Mouse (Mus musculus) heart, embryonic 10.5 days (tissue): ENCODE data around the gene Ctdnep1. TPM values are rescaled to one million over a fixed set of nuclear protein-coding genes. Genes with fewer than 3 reads are reported as not detected.

Experiments used
- DNase-seq: peaks from one replicate; pipeline ENCODE4 v3.0.0-alpha.2; 2017; ENCODE audit warnings: low spot score
- H3K27ac ChIP-seq: fragments of 300-500 bp; sonication (generic); 2 replicates; pipeline ENCODE4 v1.5.1; 2016; ENCODE audit warnings: mild to moderate bottlenecking
- H3K27me3 ChIP-seq: fragments of 300-500 bp; sonication (generic); 2 replicates; pipeline ENCODE4 v1.6.1; 2016; ENCODE audit warnings: mild to moderate bottlenecking; ENCODE audit not compliant: poor library complexity, insufficient read depth, severe bottlenecking
- H3K36me3 ChIP-seq: fragments of 300-500 bp; sonication (generic); 2 replicates; pipeline ENCODE4 v1.6.1; 2016; ENCODE audit warnings: mild to moderate bottlenecking, moderate library complexity
- H3K4me1 ChIP-seq: fragments of 300-500 bp; sonication (generic); 2 replicates; pipeline ENCODE4 v1.6.1; 2016; ENCODE audit warnings: mild to moderate bottlenecking
- H3K4me3 ChIP-seq: fragments of 300-500 bp; sonication (generic); 2 replicates; pipeline ENCODE4 v1.5.1; 2016; ENCODE audit warnings: mild to moderate bottlenecking, moderate library complexity
- H3K9me3 ChIP-seq: fragments of 300-500 bp; sonication (generic); 2 replicates; pipeline ENCODE4 v1.6.1; 2016; ENCODE audit warnings: mild to moderate bottlenecking, moderate library complexity
- WGBS: fragments of 180-500 bp; shearing (Covaris S2); methylation state at CpG from one replicate; pipeline ENCODE4 v1.1.7; 2016; 5-methylcytosine and 5-hydroxymethylcytosine counted together
- microRNA counts: library from miRNA; unstranded; fragments of <30 nt; microRNA quantifications from one replicate; lab custom pipeline; 2017
- microRNA-seq: library from miRNA; unstranded; fragments of <30 nt; microRNA quantifications from one replicate; pipeline ENCODE4, GENCODE M21; 2017
- polyA plus RNA-seq: library from polyadenylated mRNA; unstranded; fragments of >200 nt; fragmentation: Nextera tagmentation; extraction: Ambion mirVana; gene quantifications from 2 replicates; pipeline ENCODE4 v1.2.1, GENCODE M21; 2016

The Ctdnep1 gene
- polyA plus RNA-seq, 1 experiment from 2014 or later, result 23.8 TPM

- no peaks in the 10 kb centered on the region for H3K9me3 ChIP-seq
- no peaks in the 10 kb centered on the region for H3K4me1 ChIP-seq
- H3K36me3 ChIP-seq, result peaks cover 53% of the 10 kb centered on the region
- H3K4me3 ChIP-seq, result no peak overlapping the region
- H3K27me3 ChIP-seq, result no peaks in the 10 kb centered on the region
- no peak overlapping the region for H3K27ac ChIP-seq
- no peak for DNase-seq
- 73% methylated on average over 7 of the region's 7 CpGs for WGBS
Observed at GRCm38 (mm10) chr11:70038174-70038573, 57.2 kb downstream of the Ctdnep1 start.

- 89% methylated on average over 10 of the region's 10 CpGs for WGBS
- H3K27me3 ChIP-seq, result no peaks in the 10 kb centered on the region
- peaks cover 63% of the 10 kb centered on the region for H3K36me3 ChIP-seq
Observed at GRCm38 (mm10) chr11:70039631-70040030, 58.7 kb downstream of the Ctdnep1 start.

GRCm38 (mm10) chr11:70040184-70040583, 59.2 kb downstream of the Ctdnep1 start:
- H3K4me3 ChIP-seq, result no peak overlapping the region
- peaks cover 66% of the 10 kb centered on the region for H3K36me3 ChIP-seq
- no peak for DNase-seq
- peaks cover 5% of the 10 kb centered on the region for H3K4me1 ChIP-seq
- no peak overlapping the region for H3K27ac ChIP-seq
- H3K9me3 ChIP-seq, result no peaks in the 10 kb centered on the region
- no peaks in the 10 kb centered on the region for H3K27me3 ChIP-seq
- WGBS, result 76% methylated on average over 7 of the region's 7 CpGs

More at GRCm38 (mm10) chr11:70039631-70040030, 58.7 kb downstream of the Ctdnep1 start:
- Histone ChIP-seq H3K4me1 (peaks cover under 1% of the 10 kb centered on the region), H3K4me3 (no peak overlapping the region), H3K9me3 (no peaks in the 10 kb centered on the region), H3K27ac (no peak overlapping the region)
- no peak for DNase-seq

MicroRNAs within 50 kb of the gene (microRNA counts, 519-probe panel; counts per million panel counts)
- microRNA mmu-miR-324-3p (lab: Ali Mortazavi, UCI), result not detected
- 3,195 counts per million, percentile 14 among the panel's probes with 10 or more counts for microRNA mmu-miR-324-5p (lab: Ali Mortazavi, UCI)

Small RNA genes lying within 50 kb of the gene (microRNA-seq; reads per million reads assigned to microRNA genes)
- gene Gm44349, result not detected
- gene Mir324, result 2,292 reads per million, percentile 86 among the genes with 10 or more reads in this experiment

Other genes with a start within 250 kb of the Ctdnep1 start
- 24.9 and 29.6 TPM in 2 replicates for gene Polr2a, start 222.5 kb upstream of the Ctdnep1 start, polyA plus RNA-seq
- 0.16 TPM in 1 of 2 replicates, not detected in the other for gene Slc35g3, start 219.2 kb upstream of the Ctdnep1 start, polyA plus RNA-seq
- gene Zbtb4, start 215.2 kb upstream of the Ctdnep1 start, polyA plus RNA-seq, result 1.7 and 2.4 TPM in 2 replicates
- gene Chrnb1, start 185.2 kb upstream of the Ctdnep1 start, polyA plus RNA-seq, result 3.9 and 4.9 TPM in 2 replicates
- gene Fgf11, start 179.3 kb upstream of the Ctdnep1 start, polyA plus RNA-seq, result 0.97 and 1.1 TPM in 2 replicates
- gene Tmem102, start 175.5 kb upstream of the Ctdnep1 start, polyA plus RNA-seq, result 1.5 and 1.8 TPM in 2 replicates
- gene Gm39566, start 165.9 kb upstream of the Ctdnep1 start, polyA plus RNA-seq, result not detected in 2 replicates
- gene Spem2, start 162.7 kb upstream of the Ctdnep1 start, polyA plus RNA-seq, result 0.08 TPM in 1 of 2 replicates, not detected in the other
- gene Spem1, start 159.0 kb upstream of the Ctdnep1 start, polyA plus RNA-seq, result not detected in 2 replicates
- 1.3 and 3.7 TPM in 2 replicates for gene Nlgn2, start 143.4 kb upstream of the Ctdnep1 start, polyA plus RNA-seq
- 294 and 327 TPM in 2 replicates for gene Tmem256, start 142.6 kb upstream of the Ctdnep1 start, polyA plus RNA-seq
- gene Plscr3, start 134.8 kb upstream of the Ctdnep1 start, polyA plus RNA-seq, result 72.7 and 74.5 TPM in 2 replicates
- 0.28 and 1.2 TPM in 2 replicates for gene Tnk1, start 122.4 kb upstream of the Ctdnep1 start, polyA plus RNA-seq
- not detected in 2 replicates for gene Tmem95, start 103.1 kb upstream of the Ctdnep1 start, polyA plus RNA-seq
- 5.0 and 6.2 TPM in 2 replicates for gene Kctd11, start 99.8 kb upstream of the Ctdnep1 start, polyA plus RNA-seq
- gene Acap1, start 85.6 kb upstream of the Ctdnep1 start, polyA plus RNA-seq, result 10.6 and 16.2 TPM in 2 replicates
- 5.5 and 8.7 TPM in 2 replicates for gene 2810408A11Rik, start 80.2 kb upstream of the Ctdnep1 start, polyA plus RNA-seq
- gene Neurl4, start 80.1 kb upstream of the Ctdnep1 start, polyA plus RNA-seq, result 8.3 and 12.7 TPM in 2 replicates
- 55.2 and 69.4 TPM in 2 replicates for gene Gps2, start 67.3 kb upstream of the Ctdnep1 start, polyA plus RNA-seq
- 2,011 and 2,470 TPM in 2 replicates for gene Eif5a, start 59.2 kb upstream of the Ctdnep1 start, polyA plus RNA-seq
- 1.8 and 2.1 TPM in 2 replicates for gene Ybx2, start 45.4 kb upstream of the Ctdnep1 start, polyA plus RNA-seq
- 17.8 and 24.1 TPM in 2 replicates for gene Slc2a4, start 33.0 kb upstream of the Ctdnep1 start, polyA plus RNA-seq
- gene Cldn7, start 16.4 kb upstream of the Ctdnep1 start, polyA plus RNA-seq, result 4.7 and 22.3 TPM in 2 replicates
- 135 and 147 TPM in 2 replicates for gene Elp5, start 1.4 kb downstream of the Ctdnep1 start, polyA plus RNA-seq
- gene Gabarap, start 10.0 kb downstream of the Ctdnep1 start, polyA plus RNA-seq, result 365 and 379 TPM in 2 replicates
- gene Phf23, start 14.6 kb downstream of the Ctdnep1 start, polyA plus RNA-seq, result 51.8 and 73.3 TPM in 2 replicates
- 29.5 and 40.3 TPM in 2 replicates for gene Dvl2, start 19.4 kb downstream of the Ctdnep1 start, polyA plus RNA-seq
- gene Acadvl, start 34.3 kb downstream of the Ctdnep1 start, polyA plus RNA-seq, result 79.1 and 102 TPM in 2 replicates
- 5.7 and 9.3 TPM in 2 replicates for gene Dlg4, start 35.8 kb downstream of the Ctdnep1 start, polyA plus RNA-seq
- gene Asgr1, start 72.9 kb downstream of the Ctdnep1 start, polyA plus RNA-seq, result 0.23 and 0.93 TPM in 2 replicates
- 0.17 and 1.1 TPM in 2 replicates for gene Asgr2, start 111.5 kb downstream of the Ctdnep1 start, polyA plus RNA-seq
- 0.28 and 0.59 TPM in 2 replicates for gene Mgl2, start 149.2 kb downstream of the Ctdnep1 start, polyA plus RNA-seq
- 0.31 TPM in 1 of 2 replicates, not detected in the other for gene Clec10a, start 175.0 kb downstream of the Ctdnep1 start, polyA plus RNA-seq
- gene Slc16a11, start 231.6 kb downstream of the Ctdnep1 start, polyA plus RNA-seq, result 0.51 and 2.4 TPM in 2 replicates
- gene Slc16a13, start 239.9 kb downstream of the Ctdnep1 start, polyA plus RNA-seq, result 10.0 and 10.4 TPM in 2 replicates
- gene Bcl6b, start 248.6 kb downstream of the Ctdnep1 start, polyA plus RNA-seq, result 10.7 and 15.0 TPM in 2 replicates